20 mouse cellular contexts compared by ENCODE assay signal in the genomic region with DNA sequence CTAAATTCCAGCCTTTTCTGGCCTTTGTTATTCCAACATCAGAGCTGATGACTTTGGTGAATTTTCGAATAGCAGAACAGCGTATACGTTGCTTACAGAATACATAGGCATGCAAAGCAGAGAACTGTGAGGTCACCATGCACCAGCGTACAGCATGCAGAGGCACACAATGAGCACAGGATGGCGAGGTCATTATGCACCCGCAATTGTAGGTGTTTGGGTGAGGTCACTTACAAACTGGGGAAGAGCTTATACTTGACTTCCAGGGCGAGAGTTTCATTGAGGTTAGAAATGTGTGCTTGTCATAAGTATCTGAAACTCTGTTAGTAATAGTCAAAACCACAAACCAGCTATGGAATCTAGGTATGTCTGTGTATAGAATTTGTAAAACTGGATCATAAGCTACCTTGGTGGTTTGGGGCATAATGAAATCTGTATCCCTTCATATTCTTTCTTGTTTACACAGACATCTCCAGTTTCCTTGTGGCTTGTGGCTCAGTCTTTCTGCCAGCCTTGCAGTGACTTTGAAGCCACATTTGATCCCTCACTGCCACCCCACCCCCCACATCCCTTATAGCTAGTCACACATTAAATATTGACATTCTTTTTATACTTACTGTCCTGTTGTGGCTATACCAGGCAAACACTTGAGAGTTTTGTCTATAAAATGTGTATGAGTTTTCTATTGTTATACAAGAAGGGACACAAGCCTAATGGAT. TPM values are rescaled to one million over a fixed set of nuclear protein-coding genes. Genes with fewer than 3 reads are reported as not detected.
DNase-seq lines count a peak whose midpoint lies in the region; ATAC-seq and TF ChIP-seq lines count a peak whose summit lies in the region.
"Had no signal": no experiment of that assay in that cellular context is flagged by ENCODE, and none has a peak within 500 bp of the region (broad histone marks: within the 10 kb centered on the region; RNA-seq: fewer than 3 reads in every experiment).

No protein-coding gene starts in this region.

- H3K4me1 ChIP-seq in lung, postnatal 0 days (ENCODE audit: insufficient read depth, low read depth, low read length): no peaks in the 10 kb centered on the region
- no peaks in the 10 kb centered on the region for H3K4me1 ChIP-seq in forebrain, postnatal 0 days (ENCODE audit: insufficient read depth)
- H3K4me1 ChIP-seq: neural tube, embryonic 15.5 days had no signal

- no peak for TF ChIP-seq CTCF in lung, postnatal 0 days (IDR thresholded peaks at IDR 0.05)
- TF ChIP-seq CTCF in forebrain, postnatal 0 days (IDR thresholded peaks at IDR 0.05; ENCODE audit: low read depth): no peak

- H3K4me3 ChIP-seq in lung, postnatal 0 days (ENCODE audit: low read depth, low read length): no peak overlapping the region
- no peak overlapping the region for H3K4me3 ChIP-seq in forebrain, postnatal 0 days (ENCODE audit: low read depth, low read length)
- H3K4me3 ChIP-seq: heart, embryonic 10.5 days; hindbrain, embryonic 13.5 days; left cerebral cortex, adult 2 months; limb, embryonic 13.5 days; neural tube, embryonic 15.5 days had no signal

- H3K27ac ChIP-seq in lung, postnatal 0 days (ENCODE audit: low read length): no peak overlapping the region
- H3K27ac ChIP-seq in forebrain, postnatal 0 days (ENCODE audit: low read depth, low read length): no peak overlapping the region
- H3K27ac ChIP-seq: heart, embryonic 10.5 days; hindbrain, embryonic 13.5 days; kidney, postnatal 0 days; limb, embryonic 13.5 days; liver, embryonic 14.5 days; neural tube, embryonic 15.5 days had no signal

- peak; percentile 11 for DNase-seq in lung, postnatal 0 days (ENCODE audit: low spot score)
- DNase-seq in lung, postnatal 10 days: no peak
- peak; percentile 57 for DNase-seq in induced T-regulatory cell, adult 2 months (ENCODE audit: low read depth)
- DNase-seq in thymus, postnatal 25 days: peak; percentile 20
- DNase-seq in forebrain, postnatal 0 days: no peak
- DNase-seq in Muller cell, postnatal 12 days (ENCODE audit: inconsistent ontology term): no peak
- DNase-seq in retina, embryonic 14.5 days (ENCODE audit: low spot score): no peak
- DNase-seq: cerebellum, adult 9-11 months; heart, postnatal 14 days; lung, postnatal 14 days had no signal

- no peaks in the 10 kb centered on the region for H3K27me3 ChIP-seq in lung, postnatal 0 days (replicated peaks; ENCODE audit: insufficient read depth, low read length)
- no peaks in the 10 kb centered on the region for H3K27me3 ChIP-seq in forebrain, postnatal 0 days (ENCODE audit: insufficient read depth, low read length)
- H3K27me3 ChIP-seq: CH12.LX; hindbrain, embryonic 13.5 days; limb, embryonic 13.5 days; neural tube, embryonic 15.5 days had no signal

- no peak overlapping the region for H3K9ac ChIP-seq in lung, postnatal 0 days (replicated peaks; ENCODE audit: low read depth)
- no peak overlapping the region for H3K9ac ChIP-seq in forebrain, postnatal 0 days
- H3K9ac ChIP-seq: hindbrain, embryonic 13.5 days; limb, embryonic 13.5 days; liver, embryonic 14.5 days; neural tube, embryonic 15.5 days had no signal

- no peak for ATAC-seq in lung, postnatal 0 days
- ATAC-seq in CD4-positive, CD25-positive, alpha-beta regulatory T cell, adult 4 months: peak; percentile 33
- no peak for ATAC-seq in forebrain, postnatal 0 days
- ATAC-seq: intestine, embryonic 16.5 days had no signal

- no peak overlapping the region for H3K4me2 ChIP-seq in lung, postnatal 0 days (replicated peaks; ENCODE audit: low read depth, low read length)
- no peak overlapping the region for H3K4me2 ChIP-seq in forebrain, postnatal 0 days (ENCODE audit: low read depth)
- H3K4me2 ChIP-seq: hindbrain, embryonic 13.5 days; limb, embryonic 13.5 days; neural tube, embryonic 15.5 days had no signal

- no peaks in the 10 kb centered on the region for H3K36me3 ChIP-seq in lung, postnatal 0 days (ENCODE audit: insufficient read depth, low read length)
- H3K36me3 ChIP-seq in forebrain, postnatal 0 days (ENCODE audit: insufficient read depth): no peaks in the 10 kb centered on the region
- H3K36me3 ChIP-seq: heart, embryonic 10.5 days; hindbrain, embryonic 13.5 days; limb, embryonic 13.5 days; neural tube, embryonic 15.5 days had no signal

- H3K9me3 ChIP-seq in lung, postnatal 0 days (ENCODE audit: low read length): no peaks in the 10 kb centered on the region
- H3K9me3 ChIP-seq in forebrain, postnatal 0 days (ENCODE audit: low read length): no peaks in the 10 kb centered on the region
- H3K9me3 ChIP-seq: heart, embryonic 10.5 days; hindbrain, embryonic 13.5 days; limb, embryonic 13.5 days; neural tube, embryonic 15.5 days had no signal

- TF ChIP-seq EP300 in lung, postnatal 0 days (IDR thresholded peaks at IDR 0.05): no peak

- 64% methylated on average over 7 of the region's 7 CpGs for WGBS in lung, postnatal 0 days
- 72% methylated on average over 7 of the region's 7 CpGs for WGBS in forebrain, postnatal 0 days

RNA-seq across cellular contexts. Expression of a gene that starts 13.0 kb away (rescaled TPM):
- 0.70 and 1.2 TPM in 2 replicates for polyA plus RNA-seq in lung, postnatal 0 days (2015; fragmentation: Nextera tagmentation; extraction: Ambion mirVana)
- polyA plus RNA-seq in CD4-positive, CD25-positive, alpha-beta regulatory T cell, adult 4 months (2017; shearing (Covaris generic)): 1 to 10 TPM in 1 of 2 experiments, under 1 TPM in 1; 0.86 to 2.3 TPM
- total RNA-seq in forebrain, postnatal 0 days (2014; rRNA removed): 1.8 and 3.1 TPM in 2 replicates
- 0.50 and 0.51 TPM in 2 replicates for polyA plus RNA-seq in forebrain, postnatal 0 days (2015; fragmentation: Nextera tagmentation; extraction: Ambion mirVana)

Comparison
In these comparisons a context has a peak if more than half of its experiments do, and no peak if none do; other contexts are left out.
1. DNase-seq: peak in lung, postnatal 0 days (single experiment), induced T-regulatory cell, adult 2 months (single experiment) and thymus, postnatal 25 days (single experiment); none in lung, postnatal 10 days (single experiment), forebrain, postnatal 0 days (single experiment), Muller cell, postnatal 12 days (single experiment) and retina, embryonic 14.5 days (single experiment).